Mouse (Mus musculus) liver, postnatal 0 days (tissue): Measurements from ENCODE around the gene Aes. TPM values are rescaled to one million over a fixed set of nuclear protein-coding genes. Genes with fewer than 3 reads are reported as not detected.

Source experiments
- ATAC-seq: fragments of 200-750 bp; cut with Nextera tagmentation; 2 replicates; pipeline ENCODE4 v1.8.0; 2017; ENCODE audit warnings: mild to moderate bottlenecking, moderate library complexity
- DNase-seq: peaks from one replicate; pipeline ENCODE4 v3.0.0-alpha.2; 2016
- H3K27ac ChIP-seq: fragments of 300-500 bp; sonication (generic); 2 replicates; pipeline ENCODE4 v1.5.1; 2014; ENCODE audit warnings: antibody characterized with exemption, moderate library complexity, mild to moderate bottlenecking, low read depth
- H3K27me3 ChIP-seq: fragments of 300-500 bp; sonication (generic); 2 replicates; pipeline ENCODE4 v1.6.1; 2014; ENCODE audit warnings: low read length, control low read depth, mixed read lengths; ENCODE audit not compliant: insufficient read depth
- H3K36me3 ChIP-seq: fragments of 300-500 bp; sonication (generic); replicated peaks from 2 replicates; pipeline ENCODE4 v1.6.1; 2014; ENCODE audit warnings: mild to moderate bottlenecking, control low read depth, low read length, moderate library complexity, mixed read lengths; ENCODE audit not compliant: insufficient read depth
- H3K4me1 ChIP-seq: fragments of 300-500 bp; sonication (generic); 2 replicates; pipeline ENCODE4 v1.6.1; 2014; ENCODE audit warnings: antibody characterized with exemption, mild to moderate bottlenecking, control low read depth; ENCODE audit not compliant: insufficient read depth
- H3K4me2 ChIP-seq: fragments of 300-500 bp; sonication (generic); 2 replicates; pipeline ENCODE4 v1.6.1; 2014; ENCODE audit warnings: low read depth, mild to moderate bottlenecking, low read length, moderate library complexity, mixed read lengths
- H3K4me3 ChIP-seq: fragments of 300-500 bp; sonication (generic); 2 replicates; pipeline ENCODE4 v1.5.1; 2014; ENCODE audit warnings: low read depth, low read length
- H3K9ac ChIP-seq: fragments of 300-500 bp; sonication (generic); replicated peaks from 2 replicates; pipeline ENCODE4 v1.6.1; 2014; ENCODE audit warnings: mild to moderate bottlenecking, moderate library complexity
- H3K9me3 ChIP-seq: fragments of 300-500 bp; sonication (generic); 2 replicates; pipeline ENCODE4 v1.6.1; 2016; ENCODE audit warnings: mild to moderate bottlenecking, control low read depth, low read length, mixed read lengths
- CTCF ChIP-seq: sonication (generic); IDR thresholded peaks from 2 replicates; pipeline ENCODE4 v1.5.1; 2016; ENCODE audit warnings: antibody characterized with exemption, low read depth
- EP300 ChIP-seq: IDR thresholded peaks from 2 replicates; pipeline ENCODE4 v1.6.1; 2016; ENCODE audit warnings: antibody characterized with exemption, low read depth, mild to moderate bottlenecking
- WGBS: fragments of 180-500 bp; shearing (Covaris S2); extraction: QIAGEN DNeasy Blood & Tissue Kit; methylation state at CpG from one replicate; pipeline ENCODE4 v1.1.7; 2014; ENCODE audit not compliant: insufficient replicate concordance; 5-methylcytosine and 5-hydroxymethylcytosine counted together
- polyA plus RNA-seq: library from polyadenylated mRNA; unstranded; fragments of >200 nt; fragmentation: Nextera tagmentation; extraction: Ambion mirVana; gene quantifications from 2 replicates; pipeline ENCODE4 v1.2.1, GENCODE M21; 2015

Aes gene
- polyA plus RNA-seq, 1 experiment from 2014 or later = 256 TPM

DNA sequence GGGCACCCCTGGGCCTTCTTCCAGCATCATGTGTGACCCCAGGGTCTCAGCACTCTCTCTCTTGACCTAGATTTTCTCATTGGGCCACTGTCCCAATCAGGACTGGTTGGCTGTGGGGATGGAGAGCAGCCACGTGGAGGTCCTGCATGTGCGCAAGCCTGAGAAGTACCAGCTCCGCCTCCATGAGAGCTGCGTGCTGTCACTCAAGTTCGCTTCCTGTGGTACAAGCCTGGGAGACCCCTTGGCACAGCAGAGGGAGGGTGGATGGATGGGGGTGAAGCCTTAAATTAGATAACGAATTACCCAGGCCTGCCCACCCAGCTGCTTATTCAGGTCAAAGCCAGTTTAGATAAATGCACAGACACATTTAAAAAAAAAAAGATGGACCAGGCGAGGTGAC lies 29.5 kb downstream of the Aes start:
- WGBS = 70% methylated on average over 7 of the region's 7 CpGs
- no peaks in the 10 kb centered on the region for H3K36me3 ChIP-seq
- no peak overlapping the region for H3K4me2 ChIP-seq
- no peak overlapping the region for H3K27ac ChIP-seq
- H3K9ac ChIP-seq = no peak overlapping the region
- no peak for TF ChIP-seq CTCF
- no peak for TF ChIP-seq EP300
- ATAC-seq = no peak
- no peak for DNase-seq
- H3K9me3 ChIP-seq = no peaks in the 10 kb centered on the region
- H3K4me1 ChIP-seq = no peaks in the 10 kb centered on the region
- no peak overlapping the region for H3K4me3 ChIP-seq
- no peaks in the 10 kb centered on the region for H3K27me3 ChIP-seq

DNA sequence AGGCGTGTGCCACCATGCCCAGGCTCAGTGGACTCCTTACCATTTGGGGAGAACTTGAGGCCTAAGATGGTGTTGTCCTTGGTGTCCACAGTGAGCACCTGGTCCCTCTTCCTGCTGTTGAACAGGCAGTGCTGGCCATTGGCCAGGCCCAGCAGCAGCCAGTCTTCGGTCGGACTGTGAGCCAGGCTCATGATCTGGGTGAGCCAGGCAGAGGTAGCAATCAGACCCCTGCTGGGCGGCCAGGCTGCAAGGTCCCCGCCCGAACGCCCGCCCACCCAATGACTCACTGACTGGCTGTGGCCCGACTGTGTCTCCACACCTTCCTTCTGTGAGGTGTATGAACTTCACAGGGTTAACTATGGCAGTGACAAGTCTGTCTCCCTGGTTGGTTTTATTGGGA lies 32.6 kb downstream of the Aes start:
- Histone ChIP-seq H3K36me3 (no peaks in the 10 kb centered on the region), H3K4me3 (no peak overlapping the region), H3K9me3 (no peaks in the 10 kb centered on the region), H3K4me1 (peaks cover 8% of the 10 kb centered on the region), H3K9ac (no peak overlapping the region), H3K27me3 (no peaks in the 10 kb centered on the region), H3K4me2 (no peak overlapping the region), H3K27ac (no peak overlapping the region)
- WGBS = 80% methylated on average over 9 of the region's 9 CpGs
- no peak for TF ChIP-seq CTCF
- TF ChIP-seq EP300 = no peak
- DNase-seq = no peak
- ATAC-seq = no peak

DNA sequence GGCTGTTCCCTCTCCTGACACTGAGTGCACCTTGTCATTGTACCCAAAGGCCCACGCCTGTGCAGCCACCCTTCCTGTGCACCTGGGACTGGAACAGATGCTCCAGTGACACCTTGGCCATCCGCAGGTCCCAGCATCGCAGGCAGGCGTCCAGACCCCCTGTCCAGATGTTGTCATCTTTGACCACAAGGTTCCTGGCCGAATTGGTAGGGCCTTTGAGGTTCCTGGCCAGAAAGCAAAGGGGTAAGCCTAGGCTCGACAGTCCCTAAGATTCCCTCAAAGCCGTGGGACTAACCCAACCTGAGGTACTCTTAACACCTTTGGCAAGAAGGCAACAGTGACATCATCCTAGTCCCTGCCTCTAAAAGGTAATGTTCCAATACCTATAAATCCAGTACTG lies 33.3 kb downstream of the Aes start:
- ATAC-seq (no peak), DNase-seq (no peak)
- Histone ChIP-seq H3K4me3 (no peak overlapping the region), H3K4me2 (no peak overlapping the region), H3K36me3 (no peaks in the 10 kb centered on the region), H3K9me3 (no peaks in the 10 kb centered on the region), H3K27me3 (no peaks in the 10 kb centered on the region), H3K4me1 (peaks cover 15% of the 10 kb centered on the region), H3K27ac (no peak overlapping the region), H3K9ac (no peak overlapping the region)
- TF ChIP-seq CTCF (no peak), EP300 (no peak)
- WGBS = 78% methylated on average over 7 of the region's 7 CpGs

DNA sequence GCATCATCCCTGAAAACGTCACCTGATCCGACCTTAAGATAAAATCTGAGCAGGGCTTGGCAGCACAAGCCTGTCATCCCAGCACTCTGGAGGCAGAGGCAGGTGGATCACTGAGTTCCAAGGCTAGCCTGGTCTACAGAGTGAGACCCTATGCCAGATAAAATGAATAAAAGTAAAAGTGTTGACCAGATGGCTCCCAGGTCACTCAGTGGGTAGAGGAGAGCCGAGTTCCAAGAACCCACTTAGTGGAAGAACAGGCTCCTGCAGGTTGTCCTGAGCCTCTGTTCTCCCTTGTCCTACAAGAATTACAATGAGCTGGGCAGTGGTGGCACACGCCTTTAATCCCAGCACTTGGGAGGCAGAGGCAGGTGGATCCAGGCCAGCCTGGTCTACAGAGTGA lies 33.9 kb downstream of the Aes start:
- ATAC-seq = no peak
- H3K4me3 ChIP-seq = no peak overlapping the region
- no peaks in the 10 kb centered on the region for H3K27me3 ChIP-seq

DNA sequence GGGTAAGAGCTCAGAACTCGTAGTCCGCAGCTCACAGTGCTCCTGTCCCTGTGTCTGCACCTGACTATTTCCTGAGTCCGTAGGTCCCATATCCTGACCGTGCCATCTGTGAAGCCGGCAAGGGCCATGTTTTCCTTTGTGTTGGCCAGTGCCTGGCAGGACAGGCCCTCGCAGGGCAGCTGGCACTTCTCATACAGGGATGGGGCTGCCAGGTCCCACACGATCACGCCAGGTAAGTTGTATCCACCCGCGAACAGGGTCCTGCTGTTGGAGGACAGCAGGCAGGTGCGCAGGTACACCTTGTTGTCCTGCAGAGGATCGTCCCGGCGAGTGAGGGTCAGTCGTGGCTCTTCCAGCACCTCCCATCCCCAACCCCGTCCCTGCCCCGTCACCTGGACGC lies 34.6 kb downstream of the Aes start:
- ATAC-seq (no peak), DNase-seq (no peak)
- no peak overlapping the region for H3K9ac ChIP-seq
- no peak overlapping the region for H3K4me3 ChIP-seq
- H3K27me3 ChIP-seq = no peaks in the 10 kb centered on the region
- TF ChIP-seq EP300 (no peak), CTCF (no peak)
- no peak overlapping the region for H3K27ac ChIP-seq
- H3K4me2 ChIP-seq = no peak overlapping the region
- no peaks in the 10 kb centered on the region for H3K9me3 ChIP-seq
- 77% methylated on average over 18 of the region's 18 CpGs for WGBS
- H3K4me1 ChIP-seq = peaks cover 18% of the 10 kb centered on the region
- no peaks in the 10 kb centered on the region for H3K36me3 ChIP-seq

More for the DNA sequence above, 33.9 kb downstream of the Aes start:
- H3K9ac ChIP-seq = no peak overlapping the region
- no peaks in the 10 kb centered on the region for H3K9me3 ChIP-seq
- no peak for DNase-seq
- H3K27ac ChIP-seq = no peak overlapping the region
- TF ChIP-seq EP300 (no peak), CTCF (no peak)
- H3K4me2 ChIP-seq = no peak overlapping the region
- no peaks in the 10 kb centered on the region for H3K36me3 ChIP-seq
- 68% methylated on average over 4 of the region's 4 CpGs for WGBS
- H3K4me1 ChIP-seq = peaks cover 17% of the 10 kb centered on the region

DNA sequence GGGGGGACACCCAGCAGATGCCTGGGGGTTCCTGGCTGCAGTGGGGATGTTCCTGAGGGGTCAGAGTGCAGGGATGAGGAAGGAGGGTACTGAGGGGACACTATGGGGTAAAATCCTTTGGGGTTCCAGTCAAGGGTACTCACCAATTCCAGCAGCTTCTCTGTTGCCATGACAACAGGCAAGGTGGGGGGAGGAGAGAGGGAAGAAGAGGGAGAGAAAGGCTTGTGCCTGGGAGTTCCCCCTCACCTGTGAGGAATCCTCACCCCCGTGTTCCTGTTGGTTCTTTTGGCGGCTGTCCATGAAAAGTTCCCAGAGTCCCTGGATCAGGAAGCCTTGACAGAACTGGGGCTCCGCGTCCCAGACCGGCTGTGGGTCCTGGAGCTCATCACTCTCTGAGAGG lies 36.3 kb downstream of the Aes start:
- no peak for ATAC-seq
- no peak overlapping the region for H3K9ac ChIP-seq
- 69% methylated on average over 5 of the region's 5 CpGs for WGBS
- no peak overlapping the region for H3K4me2 ChIP-seq
- H3K27me3 ChIP-seq = no peaks in the 10 kb centered on the region
- no peak overlapping the region for H3K27ac ChIP-seq
- TF ChIP-seq EP300 = no peak
- TF ChIP-seq CTCF = no peak
- H3K36me3 ChIP-seq = no peaks in the 10 kb centered on the region
- peaks cover 25% of the 10 kb centered on the region for H3K4me1 ChIP-seq
- no peak for DNase-seq
- no peak overlapping the region for H3K4me3 ChIP-seq
- H3K9me3 ChIP-seq = no peaks in the 10 kb centered on the region

DNA sequence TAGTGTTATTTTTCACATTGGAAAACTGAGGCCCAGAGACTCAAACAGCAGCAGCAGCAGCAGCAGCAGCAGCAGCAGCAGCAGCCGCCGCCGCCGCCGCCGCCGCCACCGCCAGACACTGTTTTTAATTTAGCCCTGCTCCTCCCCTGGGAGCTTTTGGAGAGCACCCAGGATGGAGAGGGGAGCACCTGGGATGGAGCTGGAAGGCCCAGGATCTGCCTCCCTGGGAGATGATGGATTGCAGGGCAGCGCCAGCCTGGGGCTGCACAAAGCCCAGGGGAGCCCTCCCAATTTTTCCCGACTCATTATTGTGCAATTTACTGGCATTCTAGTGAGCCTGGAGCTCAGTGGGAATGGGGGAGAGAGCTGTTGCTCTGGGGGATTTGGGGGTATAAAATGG lies 37.3 kb downstream of the Aes start:
- Histone ChIP-seq H3K27me3 (no peaks in the 10 kb centered on the region), H3K9ac (no peak overlapping the region; the same call in 1 of the 2 replicates), H3K36me3 (no peaks in the 10 kb centered on the region), H3K9me3 (no peaks in the 10 kb centered on the region), H3K27ac (no peak overlapping the region), H3K4me2 (peak overlapping the region; percentile 67), H3K4me3 (peak overlapping the region; percentile 23; the same call in 1 of the 2 replicates), H3K4me1 (peaks cover 34% of the 10 kb centered on the region)
- ATAC-seq = no peak
- WGBS = 18% methylated on average over 10 of the region's 10 CpGs
- TF ChIP-seq CTCF = no peak
- no peak for TF ChIP-seq EP300
- no peak for DNase-seq
